Mouse (Mus musculus) c-Kit-positive CD71-positive TER-119-positive erythroid progenitor cells, embryonic 14.5 days (primary cell): ENCODE results near the gene Rgs14.

Source experiments
- DNase-seq: peaks from one replicate; pipeline ENCODE4 v3.0.0-alpha.2; 2013; ENCODE audit warnings: low spot score

Rgs14 gene

DNA sequence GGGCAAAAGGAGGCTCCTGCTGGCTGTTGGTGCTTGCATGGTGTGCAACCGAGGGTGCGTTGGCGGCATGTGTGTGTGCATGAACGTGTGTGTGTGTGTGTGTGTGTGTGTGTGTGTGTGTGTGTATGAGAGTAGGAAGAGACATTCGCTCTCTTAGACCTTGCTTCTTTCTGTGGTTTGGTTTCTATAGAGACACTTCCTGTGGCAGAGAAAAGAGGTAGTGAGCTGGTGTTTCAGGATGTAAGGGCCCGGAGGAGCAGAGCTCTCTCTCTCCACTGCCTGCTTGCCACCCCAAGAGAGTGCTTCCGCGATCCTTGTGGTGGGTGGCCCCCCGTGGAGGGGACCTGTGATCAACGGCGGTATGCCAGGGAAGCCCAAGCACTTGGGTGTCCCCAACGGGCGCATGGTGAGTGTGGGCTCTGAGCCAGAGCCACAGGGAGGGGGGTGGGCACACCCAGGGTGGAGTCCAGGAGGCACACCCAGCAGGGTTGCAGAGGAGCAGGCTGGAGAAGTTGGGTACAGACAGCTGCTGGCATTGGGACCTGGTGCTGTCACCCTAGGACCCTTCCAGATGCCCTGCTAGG lies at the start of gene Rgs14:
Rgs14 (plus strand) TSS at position 202 of the 584 bp plus-strand sequence.
- DNase-seq: peak; percentile 44

DNA sequence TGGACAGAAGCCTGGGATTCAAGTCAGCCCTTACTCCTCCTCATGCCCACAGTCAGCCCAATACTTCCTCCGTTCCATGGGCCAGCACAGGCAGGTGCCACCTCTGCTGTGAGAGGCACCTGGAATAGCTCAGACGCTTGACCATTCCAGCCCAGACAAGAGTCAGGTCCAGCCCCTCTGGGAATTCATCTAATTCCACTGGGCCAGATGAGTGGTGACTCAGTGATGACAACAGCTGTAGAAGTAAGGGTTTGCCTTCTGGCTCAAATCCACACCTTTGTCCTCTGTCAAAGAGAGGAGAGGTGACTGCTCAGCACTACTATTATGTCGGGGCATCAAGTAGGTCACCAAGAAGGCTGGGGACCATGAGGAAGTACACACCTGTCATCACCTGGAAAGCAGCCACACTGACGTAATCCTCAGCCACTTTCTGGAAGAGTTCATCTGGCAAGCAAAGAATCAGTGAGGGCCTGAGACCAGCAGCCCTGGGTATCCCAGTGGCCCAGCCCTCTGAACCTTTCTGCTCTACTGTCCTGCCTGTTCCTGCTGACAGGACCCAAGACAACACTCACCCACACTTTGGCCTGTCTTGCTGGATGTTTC lies 49.5 kb upstream of the Rgs14 start, which contains the start of gene Prelid1:
Prelid1 (plus strand) TSS at position 570 of the 603 bp plus-strand sequence.
- no peak for DNase-seq

DNA sequence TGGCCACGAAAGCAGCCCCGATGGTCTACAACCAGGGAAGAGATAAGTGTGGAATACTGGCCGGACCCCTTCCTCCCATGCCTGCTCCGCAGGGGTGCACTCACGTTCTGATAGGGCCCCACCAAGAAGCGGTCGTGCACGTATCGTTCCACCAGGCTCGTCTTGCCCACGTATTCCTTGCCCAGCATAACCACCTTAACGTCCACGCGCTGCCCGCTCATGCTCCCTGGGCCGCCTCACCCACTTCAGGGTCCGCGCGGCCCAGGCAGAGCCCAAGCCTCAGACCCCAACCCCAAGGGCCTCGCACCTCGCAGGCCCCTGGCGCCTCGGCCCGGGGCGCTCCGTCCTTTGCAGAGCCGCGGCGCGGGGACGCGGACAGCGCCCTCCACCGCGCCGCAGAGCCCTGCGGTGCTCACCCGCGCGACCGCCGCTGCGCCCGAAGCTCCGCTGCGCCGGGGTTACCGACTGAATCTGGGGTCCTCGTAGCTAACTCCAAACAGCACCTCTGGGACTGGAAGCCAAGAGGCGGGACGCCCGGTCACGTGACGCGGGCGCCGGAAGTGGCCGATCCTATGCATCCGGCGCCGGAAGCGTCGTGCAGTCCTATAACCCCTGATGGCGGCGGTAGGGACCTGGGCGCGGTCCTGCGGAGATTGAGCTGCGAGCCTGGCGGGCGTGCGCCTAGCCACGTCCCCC lies 48.0 kb upstream of the Rgs14 start, which contains the start of gene Rab24:
Rab24 (minus strand) TSS at position 513 of the 696 bp plus-strand sequence.
- peak; percentile 87 for DNase-seq

DNA sequence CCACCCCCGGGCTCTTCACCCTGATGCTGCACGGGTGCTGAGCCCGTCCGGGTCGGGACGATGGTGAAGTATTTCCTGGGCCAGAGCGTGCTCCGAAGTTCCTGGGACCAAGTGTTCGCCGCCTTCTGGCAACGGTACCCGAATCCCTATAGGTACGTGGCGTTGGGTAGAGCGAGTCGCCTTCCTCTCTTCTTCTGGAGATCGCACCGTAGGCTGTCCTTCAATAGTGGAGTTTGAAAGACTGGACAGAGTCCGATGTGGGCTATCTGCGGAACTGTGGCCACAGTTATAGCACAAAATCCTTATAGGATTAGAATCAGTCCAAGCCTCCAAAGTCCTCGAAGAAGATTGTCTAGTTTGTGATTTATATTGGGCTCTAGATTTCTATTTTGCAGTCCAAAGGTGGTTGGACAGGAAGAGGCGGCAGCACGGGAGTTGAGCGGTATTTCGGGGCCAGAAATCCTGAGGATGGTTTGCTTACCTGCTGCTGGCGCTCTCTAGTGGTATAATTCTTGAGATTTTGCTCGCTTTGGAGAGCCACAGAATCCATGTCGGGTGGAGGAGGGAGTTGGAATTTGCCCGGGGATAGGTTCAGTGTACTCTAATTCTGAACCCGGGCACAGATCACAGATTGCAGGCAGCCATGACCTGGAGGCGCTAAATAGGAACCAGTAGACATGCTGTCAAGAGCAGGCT lies 47.3 kb upstream of the Rgs14 start:
- DNase-seq: peak; percentile 56

DNA sequence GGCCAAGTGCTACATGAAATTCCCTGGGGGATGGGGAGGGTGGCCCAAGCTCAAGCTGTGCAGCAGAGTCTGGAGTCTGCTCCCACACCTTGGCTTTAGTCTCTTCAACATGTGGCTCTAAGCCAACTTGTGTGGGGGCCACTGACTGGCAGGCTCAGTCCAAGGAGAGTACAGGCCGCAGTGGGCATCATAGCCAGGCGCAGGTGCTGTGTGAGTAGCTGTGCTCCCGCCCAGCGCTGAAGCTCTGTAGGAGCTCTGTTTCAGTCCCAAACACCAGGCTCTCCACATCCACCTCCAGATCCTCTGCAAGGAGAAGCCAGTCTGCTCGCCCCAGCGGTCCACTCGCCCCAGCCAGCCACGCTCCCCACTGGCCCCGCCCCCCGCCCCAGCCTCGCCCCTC lies 43.9 kb upstream of the Rgs14 start:
- DNase-seq: no peak

DNA sequence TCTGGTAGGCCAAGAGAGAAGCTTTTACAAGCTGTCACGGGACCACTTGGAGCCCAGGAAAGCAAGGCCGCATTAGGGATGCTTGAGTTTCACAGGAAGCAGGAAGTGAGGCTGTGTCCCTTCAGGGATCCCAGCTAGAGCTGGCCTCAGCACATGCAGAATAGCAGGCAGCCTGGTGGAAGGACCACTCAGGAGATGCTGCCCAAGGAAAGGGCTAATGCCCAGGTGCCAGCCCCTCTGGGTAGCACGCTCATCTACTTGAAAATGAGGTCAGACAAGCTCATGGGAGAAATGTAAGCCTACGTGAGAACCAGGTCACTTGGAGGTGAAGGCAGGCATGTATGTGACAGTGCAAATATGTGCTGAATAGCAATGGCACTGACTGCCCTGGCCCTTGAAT lies 42.4 kb upstream of the Rgs14 start:
- no peak for DNase-seq

DNA sequence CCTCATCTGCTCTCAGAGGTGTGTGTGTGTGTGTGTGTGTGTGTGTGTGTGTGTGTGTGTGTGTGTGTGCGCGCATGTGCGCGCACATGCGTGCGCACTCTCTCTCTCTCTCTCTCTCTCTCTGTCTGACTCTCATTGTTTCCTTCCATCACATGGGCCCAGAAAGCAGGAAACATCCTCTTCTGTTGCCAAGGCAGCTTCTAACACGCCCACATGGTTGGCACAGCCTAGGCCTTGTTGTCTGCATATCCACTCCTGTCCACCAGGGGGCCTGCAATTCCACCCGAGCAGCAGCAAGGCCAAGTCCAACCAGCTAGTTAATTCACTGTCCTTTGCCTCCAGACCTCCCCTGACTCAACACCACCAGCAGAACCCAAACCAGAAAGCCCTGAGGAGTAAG lies 41.9 kb upstream of the Rgs14 start:
- peak; percentile 83 for DNase-seq

DNA sequence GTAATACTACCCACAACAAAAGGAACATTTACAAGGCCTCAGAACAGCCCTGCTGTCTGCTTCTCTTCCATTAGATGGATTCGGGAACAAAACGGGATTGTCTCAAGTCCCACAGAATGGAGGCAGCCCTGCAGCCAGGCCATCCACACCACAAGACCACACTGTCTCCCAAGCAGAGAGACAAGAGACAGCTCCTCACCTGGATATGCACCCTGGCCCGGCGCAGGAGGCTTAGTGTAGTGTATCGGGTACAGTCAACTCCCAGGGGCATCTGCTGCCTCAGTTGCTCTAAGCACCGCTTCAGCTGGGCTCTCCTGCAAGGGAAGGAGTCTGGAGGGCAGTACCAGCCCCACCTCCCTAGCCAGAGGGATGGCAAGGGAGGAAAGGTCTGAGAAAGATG lies 41.4 kb upstream of the Rgs14 start:
- no peak for DNase-seq

DNA sequence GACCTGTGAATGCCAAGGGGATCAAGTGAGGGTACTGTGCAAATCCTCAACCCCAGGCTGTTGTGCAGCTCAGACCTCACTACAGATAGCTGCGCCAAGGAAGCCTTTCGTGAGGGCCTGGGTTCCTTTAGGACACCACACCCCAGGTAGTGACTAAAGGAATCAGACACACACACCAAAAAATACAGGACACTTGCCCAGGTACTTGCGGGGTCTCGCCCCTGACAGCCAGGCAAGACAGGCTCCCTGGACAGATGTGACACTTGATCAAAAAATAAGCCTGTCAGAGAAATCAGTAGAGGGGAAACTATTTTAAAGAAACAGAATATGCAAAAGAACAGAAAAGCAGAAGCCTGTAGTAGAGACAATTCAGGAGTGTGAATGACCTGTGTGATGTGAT lies 40.9 kb upstream of the Rgs14 start:
- DNase-seq: no peak

DNA sequence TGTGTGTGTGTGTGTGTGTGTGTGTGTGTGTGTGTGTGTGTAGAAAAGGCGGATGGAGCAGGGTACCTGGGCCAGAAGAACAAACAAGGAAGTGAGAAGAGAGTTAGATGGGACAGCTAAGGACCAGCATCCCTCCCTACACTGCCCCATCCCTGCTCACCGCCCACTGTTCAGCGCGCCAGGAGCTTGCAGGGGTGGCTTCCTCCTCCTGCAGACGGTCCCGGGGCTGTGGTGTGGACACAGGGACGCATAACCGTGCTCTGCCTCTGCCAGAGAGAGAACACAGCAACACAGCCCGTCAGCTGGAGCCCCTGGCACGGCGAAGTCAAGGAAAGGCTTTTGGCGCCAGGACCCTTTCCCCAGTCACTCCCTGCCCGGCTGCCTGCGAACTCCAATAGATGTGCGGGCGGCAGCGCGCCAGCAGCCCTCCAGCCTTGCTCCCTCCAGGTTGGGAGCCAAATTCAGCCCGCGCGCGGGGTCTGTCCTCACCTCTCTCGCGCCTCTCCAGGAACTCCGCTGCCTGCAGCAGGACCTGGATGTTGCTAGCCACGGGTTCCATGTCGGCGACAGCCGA lies 40.3 kb upstream of the Rgs14 start:
- peak; percentile 37 for DNase-seq

DNA sequence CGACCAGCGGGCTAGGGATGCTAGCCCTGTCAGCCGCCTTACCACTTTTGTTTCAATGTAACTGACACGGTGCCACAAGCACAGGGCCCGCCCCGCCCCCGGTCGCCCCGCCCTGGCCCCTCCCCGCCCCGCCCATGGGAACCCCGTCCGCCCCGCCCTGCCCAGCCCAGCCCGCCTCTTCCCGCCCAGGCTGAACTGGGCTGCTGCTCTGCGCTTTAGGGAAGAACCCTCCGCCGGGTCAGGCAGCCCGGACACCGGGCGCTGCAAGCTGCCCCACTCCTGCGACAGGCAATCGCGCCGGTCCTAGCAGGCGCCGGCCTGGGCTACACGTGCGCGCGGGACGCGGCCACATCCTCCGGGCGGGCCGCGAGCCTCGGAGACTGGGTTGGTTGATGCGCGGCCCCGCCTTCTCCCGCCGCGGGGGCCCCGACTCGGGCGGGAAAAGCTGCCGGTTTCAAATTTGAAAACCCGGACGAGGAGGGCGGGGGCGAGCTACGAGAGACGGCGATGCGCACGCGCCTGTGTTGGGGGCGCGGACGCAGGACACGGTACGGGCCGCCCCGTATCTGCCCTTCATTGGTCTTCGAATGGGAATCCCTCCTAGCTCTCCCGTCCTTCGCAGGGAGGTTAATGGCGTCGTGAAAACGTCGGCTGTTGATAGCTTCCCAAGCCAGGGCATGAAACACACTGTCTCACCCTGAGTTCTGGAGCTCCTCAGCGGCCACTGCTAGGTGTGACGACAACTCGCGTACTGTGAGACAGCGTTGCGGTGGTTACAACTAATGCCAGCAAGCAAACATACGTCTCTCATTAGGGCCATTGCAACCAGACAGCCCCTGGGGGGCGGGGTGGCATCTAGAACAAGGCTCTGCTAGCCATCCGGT lies 39.6 kb upstream of the Rgs14 start, which contains the start of gene Mxd3:
Mxd3 (minus strand) TSS at position 141 of the 884 bp plus-strand sequence.
- peak; percentile 88 for DNase-seq

DNA sequence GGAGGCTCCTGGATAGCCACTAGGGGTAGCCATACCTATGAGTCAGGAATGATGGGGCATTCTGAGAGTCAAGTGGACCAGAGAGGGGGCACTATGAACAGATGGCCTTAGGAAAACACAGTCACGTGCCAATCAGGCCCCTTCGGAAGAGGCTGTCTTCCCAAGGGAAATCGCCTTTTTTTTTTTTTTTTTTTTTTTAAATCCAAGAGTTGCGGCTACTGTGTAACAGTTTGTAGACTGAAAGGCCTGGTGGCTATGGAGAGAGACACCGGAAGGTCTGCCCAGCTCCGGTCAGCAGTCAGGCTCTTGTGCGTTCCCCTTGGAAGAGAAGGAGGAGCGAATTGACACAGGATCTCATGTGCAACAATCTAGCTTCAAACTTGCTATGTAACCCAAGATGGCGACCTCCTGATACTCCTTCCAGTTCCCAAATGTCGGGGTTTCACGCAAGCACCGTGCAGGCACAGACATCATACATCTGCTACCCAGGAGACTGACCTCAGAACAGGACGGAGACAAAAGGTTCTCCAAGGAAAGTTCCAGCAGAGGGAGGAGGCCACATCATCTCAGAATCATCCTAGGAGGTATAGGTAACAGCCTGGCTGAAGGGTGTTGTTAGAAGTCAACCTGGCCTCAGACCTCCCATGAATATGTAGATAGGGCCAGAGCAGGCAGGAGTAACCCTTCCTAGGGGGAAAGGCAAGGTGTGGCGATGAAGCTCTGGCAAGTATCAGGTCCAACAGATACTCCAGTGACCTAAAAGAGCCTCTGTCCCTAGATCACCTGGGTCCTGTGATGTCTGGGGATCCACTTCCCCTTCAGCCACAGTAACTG lies 38.7 kb upstream of the Rgs14 start:
- no peak for DNase-seq

DNA sequence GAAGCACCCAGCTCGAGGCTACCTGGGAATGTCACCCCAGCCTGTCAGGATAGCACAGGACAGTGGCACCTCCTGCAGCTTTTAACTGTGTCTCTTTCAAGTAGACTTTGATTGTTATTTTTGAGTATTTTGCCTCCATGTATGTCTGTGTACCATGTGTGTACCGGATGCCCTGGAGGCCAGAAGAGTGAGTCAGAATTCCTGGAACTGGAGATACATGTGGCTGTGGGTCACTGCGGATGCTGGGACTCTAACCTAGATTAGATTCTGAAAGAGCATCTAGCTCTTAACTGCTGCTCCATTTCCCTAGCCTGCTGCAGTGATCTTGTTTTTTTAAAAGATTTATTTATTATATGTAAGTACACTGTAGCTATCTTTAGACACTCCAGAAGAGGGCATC lies 37.2 kb upstream of the Rgs14 start:
- no peak for DNase-seq

DNA sequence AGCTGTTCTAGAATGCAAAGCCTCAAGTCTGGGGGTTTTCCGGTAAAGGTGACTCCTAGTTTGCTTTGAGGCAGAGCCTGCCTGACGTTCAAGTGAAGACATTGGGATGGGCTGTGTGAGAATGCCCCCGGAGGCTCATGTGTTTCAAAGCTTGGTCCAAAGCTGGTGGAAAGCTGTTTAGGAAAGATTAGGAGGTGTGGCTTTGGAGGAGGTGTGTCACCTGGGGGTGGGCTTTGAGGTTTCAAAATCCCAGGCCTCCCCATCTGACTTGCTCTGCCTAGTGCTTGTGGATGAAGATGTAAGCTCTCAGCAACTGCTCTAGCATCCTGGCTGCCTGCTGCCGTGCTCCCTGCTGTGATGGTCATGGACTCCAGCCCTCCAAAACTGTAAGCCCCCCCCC lies 33.8 kb upstream of the Rgs14 start:
- no peak for DNase-seq

DNA sequence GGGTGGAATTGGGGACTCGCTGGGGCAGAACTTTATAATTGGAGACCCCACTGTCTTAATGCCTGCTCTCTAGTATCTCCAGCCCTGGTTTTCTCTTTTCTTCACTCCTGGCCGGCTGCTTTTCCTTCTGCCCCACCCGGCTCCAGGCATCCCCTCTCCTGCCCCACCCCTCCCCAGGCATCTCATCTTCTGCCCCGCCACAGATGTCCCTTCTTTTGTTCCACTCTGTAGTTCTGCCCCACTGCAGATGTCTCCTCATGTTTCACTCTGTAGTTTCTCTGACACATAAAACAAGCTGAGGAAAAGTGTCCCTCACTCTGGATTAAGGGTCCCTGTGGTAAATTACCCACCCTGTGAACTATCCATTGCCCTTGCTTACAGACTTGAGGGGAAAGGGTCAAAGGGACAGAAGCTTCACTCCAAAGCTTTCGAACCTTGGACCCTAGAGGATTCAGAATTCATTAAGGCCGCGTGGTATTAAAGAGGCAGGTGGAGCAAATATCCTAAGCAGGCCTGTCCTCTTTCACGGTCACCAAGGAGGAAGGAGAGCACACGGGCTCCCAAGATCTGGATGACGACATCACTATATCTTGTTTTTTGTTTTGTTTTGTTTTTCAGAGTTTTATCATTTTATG lies 32.1 kb upstream of the Rgs14 start:
- DNase-seq: no peak

DNA sequence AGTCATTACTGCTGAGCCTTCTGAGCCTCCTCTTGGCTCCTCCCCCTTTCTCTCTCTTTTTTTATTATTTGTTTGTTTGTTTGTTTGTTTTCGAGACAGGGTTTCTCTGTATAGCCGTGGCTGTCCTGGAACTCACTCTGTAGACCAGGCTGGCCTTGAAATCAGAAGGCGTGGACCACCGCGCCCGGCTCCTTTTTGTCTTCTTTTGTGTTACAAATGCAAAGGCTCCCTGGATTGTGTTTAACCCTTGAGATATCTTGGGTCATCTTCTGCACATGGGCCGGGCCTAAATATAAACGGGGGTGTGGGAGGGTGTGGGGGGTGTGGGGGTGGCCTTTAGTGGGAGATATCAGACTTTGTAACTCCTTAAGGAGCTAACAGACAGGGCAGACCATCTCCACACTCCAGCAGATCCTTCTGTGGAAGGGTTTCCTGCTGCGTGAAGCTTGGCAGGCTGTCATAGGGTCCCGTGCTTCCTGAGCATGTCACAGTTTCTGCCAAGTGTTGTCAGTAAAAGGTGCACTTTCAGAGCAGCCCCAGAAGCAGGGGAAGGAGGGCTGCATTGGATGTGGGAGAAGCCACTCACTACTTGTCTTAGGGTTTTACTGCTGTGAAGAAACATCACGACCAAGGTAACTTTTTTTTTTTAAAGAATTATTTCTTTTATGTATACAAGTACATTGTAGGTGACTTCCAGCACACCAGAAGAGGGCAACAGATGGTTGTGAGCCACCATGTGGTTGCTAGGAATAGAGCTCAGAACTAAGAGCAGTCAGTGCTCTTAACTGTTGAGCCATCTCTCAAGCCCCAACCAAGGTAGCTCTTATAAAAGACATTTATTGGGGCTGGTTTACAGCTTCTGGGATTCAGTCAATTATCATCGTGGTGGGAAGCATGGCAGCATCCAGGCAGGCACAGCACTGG lies 31.1 kb upstream of the Rgs14 start:
- no peak for DNase-seq

DNA sequence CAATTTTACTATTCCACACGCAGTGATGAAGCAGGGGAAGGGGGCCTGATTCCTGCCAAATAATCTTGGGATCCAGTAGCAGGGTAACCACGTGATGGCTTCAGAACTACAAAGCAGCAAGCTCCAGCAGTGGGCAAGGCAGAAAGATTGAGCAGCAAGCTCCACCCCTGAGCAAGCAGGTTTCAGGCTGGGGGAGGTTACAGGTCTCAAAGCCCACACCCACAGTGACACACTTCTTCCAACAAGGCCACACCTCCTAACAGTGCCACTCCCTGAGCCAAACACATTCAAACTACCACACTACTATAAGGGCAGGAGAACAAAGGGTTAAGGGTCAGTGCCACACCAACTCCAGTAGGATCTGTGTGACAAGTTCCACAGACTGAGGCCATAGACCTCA lies 30.3 kb upstream of the Rgs14 start:
- DNase-seq: no peak

DNA sequence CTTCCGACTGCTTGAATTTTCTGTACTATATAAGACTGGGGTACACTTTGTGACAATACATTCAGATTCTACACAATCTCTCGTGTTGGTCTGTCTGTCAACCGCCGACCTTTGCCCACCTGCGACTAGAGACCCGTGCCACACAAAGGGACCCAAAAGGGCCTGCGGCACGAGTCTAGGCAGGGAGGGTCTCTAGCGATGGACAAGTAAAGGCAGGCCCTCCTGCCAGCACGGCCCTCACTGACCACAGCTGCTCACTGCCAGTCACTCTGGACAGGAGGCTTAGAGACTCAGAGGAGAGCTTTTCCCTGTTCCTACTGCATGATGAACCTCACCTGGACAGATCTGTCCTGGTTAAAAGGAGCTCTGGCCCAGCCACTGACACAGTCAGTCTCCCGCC lies 27.1 kb upstream of the Rgs14 start:
- DNase-seq: no peak

DNA sequence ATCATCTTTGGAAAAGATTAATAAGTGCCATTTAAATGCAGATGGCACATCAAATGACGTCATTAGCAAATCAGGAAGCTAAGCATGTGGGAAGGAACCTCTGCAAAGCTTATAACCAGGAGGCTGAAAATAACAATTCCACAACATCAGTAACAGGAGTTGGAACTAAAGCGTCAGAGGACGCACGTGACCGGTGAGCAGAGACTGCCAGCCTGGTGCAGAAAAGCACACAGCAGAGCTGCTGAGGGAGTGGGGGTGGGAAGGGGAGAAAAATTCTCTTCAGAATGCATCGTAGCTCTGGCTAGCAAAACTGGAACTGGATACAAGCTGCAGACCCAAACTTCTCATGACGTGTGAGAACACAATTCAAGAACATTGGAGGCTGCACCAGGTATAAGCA lies 25.2 kb upstream of the Rgs14 start:
- DNase-seq: no peak
